ENCODE assay signal across 15 mouse cellular contexts in genomic region chr9:22448420-22448819, GRCm38 (mm10). TPM values are rescaled to one million over a fixed set of nuclear protein-coding genes. Genes with fewer than 3 reads are reported as not detected.
DNase-seq lines count a peak whose midpoint lies in the region; TF ChIP-seq lines count a peak whose summit lies in the region.
"Had no signal": no experiment of that assay in that cellular context is flagged by ENCODE, and none has a peak within 500 bp of the region (broad histone marks: within the 10 kb centered on the region; RNA-seq: fewer than 3 reads in every experiment).

No protein-coding gene starts in this region.

- H3K4me3 ChIP-seq in layer of hippocampus, adult 2 months: no peak overlapping the region
- H3K4me3 ChIP-seq: hindbrain, embryonic 12.5 days; limb, embryonic 12.5 days; neural tube, embryonic 15.5 days had no signal

- no peak overlapping the region for H3K27ac ChIP-seq in layer of hippocampus, adult 2 months
- H3K27ac ChIP-seq: hindbrain, embryonic 12.5 days; limb, embryonic 12.5 days; neural tube, embryonic 15.5 days had no signal

- peak; percentile 58 for TF ChIP-seq CTCF in layer of hippocampus, adult 2 months (conservative IDR thresholded peaks at IDR 0.05)

- peak; percentile 28 to 54 for DNase-seq in cerebellum, postnatal 25 days
- no peak for DNase-seq in cerebellum, postnatal 4 days (ENCODE audit: low spot score in 2 of 2)
- no peak for DNase-seq in layer of hippocampus, adult 2 months (ENCODE audit: low spot score in 2 of 2)
- DNase-seq in layer of hippocampus, adult 18-20 months (ENCODE audit: low spot score in 2 of 2): no peak
- peak; percentile 50 for DNase-seq in testis, postnatal 10 days (ENCODE audit: low spot score)
- DNase-seq in testis, postnatal 14 days (ENCODE audit: low spot score): no peak
- no peak for DNase-seq in spleen, adult 12 weeks (ENCODE audit: low spot score)
- DNase-seq: kidney, adult 11 months; kidney, postnatal 4 days; right cerebral cortex, postnatal 4 days had no signal

RNA-seq across cellular contexts. Expression of gene Gm17545, which starts 5.7 kb away (rescaled TPM):
- not detected for total RNA-seq in layer of hippocampus, adult 2 months (2021)
- not detected for total RNA-seq in layer of hippocampus, adult 18-20 months (2021)
- total RNA-seq: gastrocnemius, adult 18-20 months; heart, adult 8-10 months had no signal

RNA-seq across cellular contexts. Expression of gene Rp9, which starts 21.1 kb away (rescaled TPM):
- total RNA-seq in layer of hippocampus, adult 2 months (2021): 10 to 100 TPM; 34.3 to 34.5 TPM
- 10 to 100 TPM; 29.1 to 30.5 TPM for total RNA-seq in layer of hippocampus, adult 18-20 months (2021)

RNA-seq across cellular contexts. Expression of gene Bbs9, which starts 27.1 kb away (rescaled TPM):
- 10 to 100 TPM; 21.0 to 26.6 TPM for total RNA-seq in layer of hippocampus, adult 2 months (2021)
- total RNA-seq in layer of hippocampus, adult 18-20 months (2021): 10 to 100 TPM; 32.5 to 34.8 TPM

RNA-seq across cellular contexts. Expression of gene 9530077C05Rik, which starts 37.1 kb away (rescaled TPM):
- total RNA-seq in layer of hippocampus, adult 2 months (2021): 1 to 10 TPM; 7.6 to 9.6 TPM
- total RNA-seq in layer of hippocampus, adult 18-20 months (2021): 1 to 10 TPM; 7.6 to 8.1 TPM

RNA-seq across cellular contexts. Expression of gene Anln, which starts 59.4 kb away (rescaled TPM):
- 10 to 100 TPM; 17.4 to 21.5 TPM for total RNA-seq in layer of hippocampus, adult 2 months (2021)
- total RNA-seq in layer of hippocampus, adult 18-20 months (2021): 10 to 100 TPM; 34.9 to 36.4 TPM

Comparison
In these comparisons a context has a peak if more than half of its experiments do, and no peak if none do; other contexts are left out.
1. DNase-seq: peak in cerebellum, postnatal 25 days (2 of 2) and testis, postnatal 10 days (single experiment); none in cerebellum, postnatal 4 days (0 of 2), layer of hippocampus, adult 2 months (0 of 2), layer of hippocampus, adult 18-20 months (0 of 2), testis, postnatal 14 days (single experiment) and spleen, adult 12 weeks (single experiment).